Mouse (Mus musculus): ENCODE measurements around the gene Mpv17l2. TPM values are rescaled to one million over a fixed set of nuclear protein-coding genes. Genes with fewer than 3 reads are reported as not detected.

Mpv17l2 gene
- polyA plus RNA-seq, 1 experiment from 2014 or later, result 88.8 TPM

GRCm38 (mm10) chr8:70746676-70747075 is 14.1 kb downstream of the Mpv17l2 start:
- DNase-seq (ENCODE audit: low spot score), result no peak
- no peak overlapping the region for H3K9ac ChIP-seq (replicated peaks; ENCODE audit: low read depth)
- no peak for TF ChIP-seq CTCF (IDR thresholded peaks at IDR 0.05)
- no peak for TF ChIP-seq EP300 (IDR thresholded peaks at IDR 0.05)
- H3K27ac ChIP-seq (ENCODE audit: low read length), result no peak overlapping the region
- H3K36me3 ChIP-seq (ENCODE audit: insufficient read depth, low read length), result no peaks in the 10 kb centered on the region
- no peak overlapping the region for H3K4me2 ChIP-seq (replicated peaks; ENCODE audit: low read depth, low read length)
- no peak for ATAC-seq
- peaks cover 38% of the 10 kb centered on the region; the same call in 1 of the 2 replicates for H3K27me3 ChIP-seq (replicated peaks; ENCODE audit: insufficient read depth, low read length)
- no peaks in the 10 kb centered on the region for H3K9me3 ChIP-seq (ENCODE audit: low read length)
- WGBS, result 41% methylated on average over 9 of the region's 9 CpGs
- H3K4me3 ChIP-seq (ENCODE audit: low read depth, low read length), result no peak overlapping the region
- no peaks in the 10 kb centered on the region; the same call in 1 of the 2 replicates for H3K4me1 ChIP-seq (ENCODE audit: insufficient read depth, low read depth, low read length)

- Histone ChIP-seq H3K4me1 (ENCODE audit: insufficient read depth, low read depth, low read length) (no peaks in the 10 kb centered on the region; the same call in 1 of the 2 replicates), H3K4me2 (replicated peaks; ENCODE audit: low read depth, low read length) (no peak overlapping the region), H3K9ac (replicated peaks; ENCODE audit: low read depth) (no peak overlapping the region), H3K27me3 (replicated peaks; ENCODE audit: insufficient read depth, low read length) (peaks cover 40% of the 10 kb centered on the region; the same call in 1 of the 2 replicates), H3K36me3 (ENCODE audit: insufficient read depth, low read length) (no peaks in the 10 kb centered on the region), H3K9me3 (ENCODE audit: low read length) (no peaks in the 10 kb centered on the region), H3K4me3 (ENCODE audit: low read depth, low read length) (no peak overlapping the region), H3K27ac (ENCODE audit: low read length) (no peak overlapping the region)
- no peak for TF ChIP-seq EP300 (IDR thresholded peaks at IDR 0.05)
- no peak for TF ChIP-seq CTCF (IDR thresholded peaks at IDR 0.05)
- 61% methylated on average over 18 of the region's 19 CpGs for WGBS
- ATAC-seq, result no peak
- DNase-seq (ENCODE audit: low spot score), result no peak
Measured at GRCm38 (mm10) chr8:70745691-70746220, 15.0 kb downstream of the Mpv17l2 start.

GRCm38 (mm10) chr8:70744806-70745205 is 15.9 kb downstream of the Mpv17l2 start:
- Histone ChIP-seq H3K27ac (ENCODE audit: low read length) (no peak overlapping the region), H3K27me3 (replicated peaks; ENCODE audit: insufficient read depth, low read length) (peaks cover 40% of the 10 kb centered on the region; the same call in 1 of the 2 replicates), H3K9ac (replicated peaks; ENCODE audit: low read depth) (no peak overlapping the region), H3K9me3 (ENCODE audit: low read length) (no peaks in the 10 kb centered on the region), H3K4me2 (replicated peaks; ENCODE audit: low read depth, low read length) (no peak overlapping the region), H3K4me3 (ENCODE audit: low read depth, low read length) (no peak overlapping the region), H3K36me3 (ENCODE audit: insufficient read depth, low read length) (no peaks in the 10 kb centered on the region), H3K4me1 (ENCODE audit: insufficient read depth, low read depth, low read length) (no peaks in the 10 kb centered on the region; the same call in 1 of the 2 replicates)
- TF ChIP-seq CTCF (IDR thresholded peaks at IDR 0.05) (no peak), EP300 (IDR thresholded peaks at IDR 0.05) (no peak)
- 42% methylated on average over 11 of the region's 11 CpGs for WGBS
- ATAC-seq (no peak), DNase-seq (ENCODE audit: low spot score) (no peak)

- WGBS, result 6% methylated on average over 48 of the region's 48 CpGs
Measured at GRCm38 (mm10) chr8:70743656-70744590, 16.8 kb downstream of the Mpv17l2 start.

GRCm38 (mm10) chr8:70742981-70743655 is 17.6 kb downstream of the Mpv17l2 start:
- no peaks in the 10 kb centered on the region for H3K9me3 ChIP-seq (ENCODE audit: low read length)
- no peak overlapping the region for H3K27ac ChIP-seq (ENCODE audit: low read length)
- no peak overlapping the region for H3K9ac ChIP-seq (replicated peaks; ENCODE audit: low read depth)
- TF ChIP-seq EP300 (IDR thresholded peaks at IDR 0.05) (no peak), CTCF (IDR thresholded peaks at IDR 0.05) (no peak)
- H3K36me3 ChIP-seq (ENCODE audit: insufficient read depth, low read length), result no peaks in the 10 kb centered on the region
- DNase-seq (ENCODE audit: low spot score) (no peak), ATAC-seq (peak; percentile 18; the same call in 1 of the 2 replicates)
- H3K4me3 ChIP-seq (ENCODE audit: low read depth, low read length), result peak overlapping the region; percentile 18; the same call in 1 of the 2 replicates
- H3K4me2 ChIP-seq (replicated peaks; ENCODE audit: low read depth, low read length), result 0 out of 2 replicates have a peak overlapping the region, but pooled peaks have one; percentile 8
- H3K27me3 ChIP-seq (replicated peaks; ENCODE audit: insufficient read depth, low read length), result peaks cover 40% of the 10 kb centered on the region; the same call in 1 of the 2 replicates
- H3K4me1 ChIP-seq (ENCODE audit: insufficient read depth, low read depth, low read length), result no peaks in the 10 kb centered on the region; the same call in 1 of the 2 replicates
- WGBS, result 3% methylated on average over 37 of the region's 38 CpGs

More at GRCm38 (mm10) chr8:70743656-70744590, 16.8 kb downstream of the Mpv17l2 start:
- H3K9ac ChIP-seq (replicated peaks; ENCODE audit: low read depth), result no peak overlapping the region
- no peaks in the 10 kb centered on the region; the same call in 1 of the 2 replicates for H3K4me1 ChIP-seq (ENCODE audit: insufficient read depth, low read depth, low read length)
- ATAC-seq (peak; percentile 56), DNase-seq (ENCODE audit: low spot score) (peak; percentile 41)
- H3K9me3 ChIP-seq (ENCODE audit: low read length), result no peaks in the 10 kb centered on the region
- TF ChIP-seq CTCF (IDR thresholded peaks at IDR 0.05), result no peak
- TF ChIP-seq EP300 (IDR thresholded peaks at IDR 0.05), result no peak
- H3K27me3 ChIP-seq (replicated peaks; ENCODE audit: insufficient read depth, low read length), result peaks cover 40% of the 10 kb centered on the region; the same call in 1 of the 2 replicates
- H3K4me3 ChIP-seq (ENCODE audit: low read depth, low read length), result peak overlapping the region; percentile 18
- H3K4me2 ChIP-seq (replicated peaks; ENCODE audit: low read depth, low read length), result peak overlapping the region; percentile 37
- H3K36me3 ChIP-seq (ENCODE audit: insufficient read depth, low read length), result no peaks in the 10 kb centered on the region
- no peak overlapping the region for H3K27ac ChIP-seq (ENCODE audit: low read length)
